Mouse (Mus musculus): ENCODE measurements at regions not wholly inside any gene's neighbourhood (a gene's known extent, or its start where the extent isn't known, plus 50 kb on each side); places are given as distances from the start of the nearest gene placed in this dataset.

DNA sequence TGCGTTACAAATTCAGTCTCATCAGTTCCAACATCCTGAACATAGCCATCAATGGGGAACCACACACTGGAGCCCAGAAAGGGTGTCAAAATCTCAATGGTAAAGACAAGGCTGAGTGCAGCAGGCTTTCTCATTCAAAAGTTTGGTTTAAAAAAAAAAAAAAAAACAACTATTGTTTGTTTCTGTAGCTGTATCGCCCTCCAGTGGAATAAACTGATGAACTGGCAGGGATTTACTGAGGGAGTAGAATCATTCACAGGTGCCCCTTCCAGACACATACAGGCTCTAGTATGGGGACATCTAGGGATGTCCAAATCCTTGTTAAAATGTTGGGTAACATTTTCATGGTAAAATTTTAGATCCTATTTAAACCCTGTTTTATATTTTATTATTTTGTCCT, 361.6 kb upstream of the Lmcd1 start:
- peak; percentile 66 for DNase-seq (ENCODE audit: low read depth)
- TF ChIP-seq CTCF (IDR thresholded peaks at IDR 0.05; ENCODE audit: borderline replicate concordance, extremely low read depth, insufficient read depth, insufficient read length) (peak; percentile 22; the same call in 1 of the 2 replicates), POLR2A (IDR thresholded peaks at IDR 0.05; ENCODE audit: borderline replicate concordance, extremely low read depth, insufficient read depth, insufficient read length, poor library complexity, severe bottlenecking) (no peak)

DNA sequence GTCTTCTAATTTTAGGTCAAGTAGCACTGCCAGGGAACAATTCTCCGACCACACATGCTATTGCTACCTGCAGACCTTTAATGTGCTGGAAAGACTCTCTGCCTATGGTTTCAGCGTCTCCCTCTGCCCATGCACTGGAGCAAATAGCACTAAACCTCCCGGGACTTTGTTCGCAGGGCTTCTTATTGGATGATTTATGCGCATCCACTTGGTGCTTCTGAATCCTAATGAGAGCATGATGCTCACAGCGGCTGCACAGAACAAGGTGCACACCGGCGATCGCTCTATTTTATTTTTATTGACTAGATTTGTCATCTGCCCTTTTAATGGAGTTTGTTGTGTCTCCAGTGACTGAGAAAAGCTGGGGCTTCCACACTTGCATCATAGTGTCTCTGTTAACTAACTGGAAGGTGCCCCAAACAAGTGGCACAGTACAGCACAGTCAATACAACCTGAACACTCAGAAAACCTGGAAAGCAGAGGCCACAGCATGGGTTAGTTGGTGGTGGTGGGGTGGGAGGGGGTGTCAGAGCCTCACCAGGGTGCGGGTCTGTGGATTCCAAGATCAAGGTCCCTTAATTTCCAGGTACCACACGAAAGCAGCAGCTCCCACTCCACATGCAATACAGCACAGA, 359.7 kb upstream of the Lmcd1 start:
- DNase-seq (ENCODE audit: low read depth): peak; percentile 62

DNA sequence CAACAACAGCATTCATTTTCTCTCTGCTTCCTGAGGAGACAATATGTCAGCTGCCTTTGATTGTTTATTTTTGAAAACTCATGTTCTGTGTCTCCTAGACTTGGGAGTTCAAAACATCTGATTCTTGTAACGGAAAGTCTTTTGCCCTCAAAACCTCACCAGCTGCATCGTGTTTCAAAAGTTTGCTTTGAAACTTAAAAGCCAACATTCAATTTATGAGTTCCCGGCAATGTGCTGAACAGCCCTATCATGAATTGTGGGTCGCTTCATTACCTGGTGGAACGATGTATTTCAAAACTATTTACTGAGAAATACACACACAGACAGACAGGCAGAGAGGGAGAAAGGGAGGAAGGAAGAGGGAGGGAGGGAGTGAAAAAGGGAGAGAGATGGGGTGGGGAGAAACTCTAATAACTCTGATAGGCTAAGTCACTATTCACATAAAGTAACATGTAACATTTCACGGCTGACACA, 356.3 kb upstream of the Lmcd1 start:
- DNase-seq (ENCODE audit: low read depth): no peak
- no peak for TF ChIP-seq POLR2A (IDR thresholded peaks at IDR 0.05; ENCODE audit: borderline replicate concordance, extremely low read depth, insufficient read depth, insufficient read length, poor library complexity, severe bottlenecking)
- TF ChIP-seq CTCF (IDR thresholded peaks at IDR 0.05; ENCODE audit: borderline replicate concordance, extremely low read depth, insufficient read depth, insufficient read length): no peak

More for the DNA sequence above, 359.7 kb upstream of the Lmcd1 start:
- TF ChIP-seq CTCF (IDR thresholded peaks at IDR 0.05; ENCODE audit: borderline replicate concordance, extremely low read depth, insufficient read depth, insufficient read length) (no peak), POLR2A (IDR thresholded peaks at IDR 0.05; ENCODE audit: borderline replicate concordance, extremely low read depth, insufficient read depth, insufficient read length, poor library complexity, severe bottlenecking) (no peak)

DNA sequence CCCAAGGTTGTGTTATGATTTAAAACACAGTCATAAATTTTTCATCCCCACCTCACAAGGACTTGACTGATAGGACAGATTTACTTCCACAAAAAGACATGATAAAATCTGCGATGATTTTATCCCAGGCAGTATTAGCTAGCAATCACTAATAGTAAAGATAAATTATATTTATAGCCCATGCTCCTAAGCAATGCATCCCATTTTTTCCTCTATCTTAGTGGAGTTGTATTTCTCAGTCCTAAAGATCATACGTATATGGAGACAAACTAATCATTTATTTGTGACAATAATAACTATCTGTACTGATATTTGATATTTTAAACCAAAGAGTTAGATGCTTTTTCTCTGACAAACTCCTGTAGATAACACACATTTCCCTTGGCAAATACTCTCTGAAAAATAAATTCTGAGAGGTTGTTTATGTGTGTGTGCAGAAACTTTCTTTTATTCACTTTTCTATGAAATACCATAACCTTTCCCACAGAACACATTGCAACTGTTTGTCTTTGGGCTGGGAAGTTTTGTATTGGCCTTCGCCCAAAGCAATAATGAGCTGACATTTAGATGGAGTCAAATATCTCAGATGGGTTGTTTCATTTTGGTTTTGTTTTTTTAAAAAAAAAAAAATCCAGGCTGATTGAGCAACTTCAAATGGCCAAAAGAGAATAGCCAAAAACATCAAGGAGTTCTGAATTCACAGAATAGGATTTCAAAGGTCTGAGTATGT, 355.5 kb upstream of the Lmcd1 start:
- DNase-seq (ENCODE audit: low read depth): no peak
- TF ChIP-seq POLR2A (IDR thresholded peaks at IDR 0.05; ENCODE audit: borderline replicate concordance, extremely low read depth, insufficient read depth, insufficient read length, poor library complexity, severe bottlenecking): no peak
- no peak for TF ChIP-seq CTCF (IDR thresholded peaks at IDR 0.05; ENCODE audit: borderline replicate concordance, extremely low read depth, insufficient read depth, insufficient read length)

DNA sequence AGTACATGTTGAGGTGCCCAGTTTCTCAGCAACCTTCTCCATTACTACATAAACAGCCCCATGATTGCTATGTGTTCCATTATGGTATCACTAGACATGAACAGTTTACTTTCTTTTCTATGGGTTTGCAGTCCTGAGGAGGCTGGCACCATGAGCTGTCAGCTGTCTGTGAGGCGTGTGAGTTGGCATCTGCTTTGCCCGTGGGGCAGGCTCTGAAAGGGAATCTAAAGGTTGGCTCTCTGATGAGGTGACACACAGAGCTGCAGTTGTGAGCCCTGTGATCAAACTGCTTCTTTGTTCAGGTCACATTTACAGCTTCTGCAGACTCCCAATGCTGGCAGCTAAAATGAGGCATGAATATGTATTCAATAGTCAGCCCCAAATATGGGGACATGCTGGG, 341.0 kb upstream of the Lmcd1 start:
- peak; percentile 36 for DNase-seq (ENCODE audit: low read depth)
- TF ChIP-seq CTCF (IDR thresholded peaks at IDR 0.05; ENCODE audit: borderline replicate concordance, extremely low read depth, insufficient read depth, insufficient read length): no peak
- no peak for TF ChIP-seq POLR2A (IDR thresholded peaks at IDR 0.05; ENCODE audit: borderline replicate concordance, extremely low read depth, insufficient read depth, insufficient read length, poor library complexity, severe bottlenecking)

DNA sequence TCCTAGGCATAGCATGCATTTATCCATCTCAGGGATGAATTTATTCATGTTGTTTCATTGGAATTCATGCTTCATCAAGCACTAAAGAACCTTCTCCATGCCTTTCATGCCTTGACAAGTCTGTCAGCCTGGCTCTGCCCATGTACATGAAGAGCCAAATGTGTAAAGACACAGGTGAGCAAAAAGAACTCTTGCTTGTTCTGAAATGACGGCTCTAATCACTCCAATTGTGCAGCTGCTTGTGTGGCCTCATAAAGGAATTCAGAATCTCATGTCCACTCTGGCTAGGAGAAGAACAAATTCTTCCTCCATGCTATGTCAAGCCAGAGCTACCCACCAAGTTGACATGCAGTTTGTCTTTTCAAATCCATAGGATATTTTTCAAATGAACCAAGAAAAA, 319.2 kb upstream of the Lmcd1 start:
- no peak for TF ChIP-seq CTCF (IDR thresholded peaks at IDR 0.05; ENCODE audit: borderline replicate concordance, extremely low read depth, insufficient read depth, insufficient read length)
- no peak for TF ChIP-seq POLR2A (IDR thresholded peaks at IDR 0.05; ENCODE audit: borderline replicate concordance, extremely low read depth, insufficient read depth, insufficient read length, poor library complexity, severe bottlenecking)
- DNase-seq (ENCODE audit: low read depth): peak; percentile 15

DNA sequence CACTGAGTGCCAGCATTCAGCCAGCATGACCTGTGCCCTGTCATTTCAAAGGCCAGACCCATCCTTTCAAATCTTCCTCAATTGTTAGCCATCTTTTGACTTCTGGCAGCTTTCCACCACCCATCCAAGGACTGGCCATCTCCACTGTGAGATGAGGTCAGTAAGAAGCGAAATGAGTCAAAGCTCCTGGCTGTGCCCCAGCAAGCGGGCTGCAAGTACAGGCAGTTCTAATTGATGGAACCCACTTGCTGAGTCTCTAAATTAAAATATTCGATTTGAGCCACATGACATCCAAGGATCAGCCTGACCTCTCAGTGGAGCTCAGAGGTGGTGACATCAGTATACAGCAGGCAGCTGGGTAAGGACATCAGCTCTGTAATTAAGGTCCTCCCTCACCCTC, 307.8 kb upstream of the Lmcd1 start:
- DNase-seq (ENCODE audit: low read depth): peak; percentile 24
- no peak for TF ChIP-seq CTCF (IDR thresholded peaks at IDR 0.05; ENCODE audit: borderline replicate concordance, extremely low read depth, insufficient read depth, insufficient read length)
- no peak for TF ChIP-seq POLR2A (IDR thresholded peaks at IDR 0.05; ENCODE audit: borderline replicate concordance, extremely low read depth, insufficient read depth, insufficient read length, poor library complexity, severe bottlenecking)

DNA sequence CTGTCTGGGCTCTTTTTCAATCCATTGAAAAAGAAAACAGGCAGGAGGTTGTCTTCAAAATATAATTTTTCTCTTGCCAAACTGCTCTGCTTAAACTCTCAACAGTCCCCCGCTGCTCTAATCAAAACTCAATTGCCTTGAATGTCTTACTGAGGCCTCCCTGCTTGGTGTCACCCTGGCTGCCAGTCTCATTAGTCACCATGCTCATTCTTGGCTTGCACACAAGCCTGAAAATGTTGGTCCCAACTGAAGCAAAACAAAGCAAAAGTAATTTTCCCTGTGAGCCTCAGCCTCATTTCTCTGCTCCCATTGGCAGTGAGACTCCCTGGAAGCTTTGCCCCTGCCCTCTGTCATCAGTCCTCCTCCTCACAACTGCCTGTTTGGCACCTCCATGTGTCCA, 288.1 kb upstream of the Lmcd1 start:
- DNase-seq (ENCODE audit: low read depth): peak; percentile 56
- TF ChIP-seq CTCF (IDR thresholded peaks at IDR 0.05; ENCODE audit: borderline replicate concordance, extremely low read depth, insufficient read depth, insufficient read length) (no peak), POLR2A (IDR thresholded peaks at IDR 0.05; ENCODE audit: borderline replicate concordance, extremely low read depth, insufficient read depth, insufficient read length, poor library complexity, severe bottlenecking) (no peak)

DNA sequence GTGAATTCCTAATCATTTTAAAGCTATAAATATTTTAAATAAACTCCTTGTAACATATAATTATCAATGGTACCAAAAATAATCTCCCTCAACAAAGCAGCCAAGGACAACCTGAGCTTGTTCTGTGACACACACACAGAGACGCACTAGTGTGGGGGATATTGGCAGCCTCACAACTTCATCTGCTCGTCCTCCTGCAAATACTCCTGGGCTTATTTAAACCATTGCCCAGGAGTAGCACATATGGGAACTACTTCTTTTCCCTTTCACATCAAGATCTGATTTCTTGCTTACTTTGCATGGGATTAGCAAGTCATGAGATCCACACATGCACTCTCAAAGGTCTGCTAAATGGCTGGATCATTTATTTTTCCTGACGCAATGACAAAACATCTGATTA, 277.7 kb upstream of the Lmcd1 start:
- DNase-seq (ENCODE audit: low read depth): peak; percentile 72

DNA sequence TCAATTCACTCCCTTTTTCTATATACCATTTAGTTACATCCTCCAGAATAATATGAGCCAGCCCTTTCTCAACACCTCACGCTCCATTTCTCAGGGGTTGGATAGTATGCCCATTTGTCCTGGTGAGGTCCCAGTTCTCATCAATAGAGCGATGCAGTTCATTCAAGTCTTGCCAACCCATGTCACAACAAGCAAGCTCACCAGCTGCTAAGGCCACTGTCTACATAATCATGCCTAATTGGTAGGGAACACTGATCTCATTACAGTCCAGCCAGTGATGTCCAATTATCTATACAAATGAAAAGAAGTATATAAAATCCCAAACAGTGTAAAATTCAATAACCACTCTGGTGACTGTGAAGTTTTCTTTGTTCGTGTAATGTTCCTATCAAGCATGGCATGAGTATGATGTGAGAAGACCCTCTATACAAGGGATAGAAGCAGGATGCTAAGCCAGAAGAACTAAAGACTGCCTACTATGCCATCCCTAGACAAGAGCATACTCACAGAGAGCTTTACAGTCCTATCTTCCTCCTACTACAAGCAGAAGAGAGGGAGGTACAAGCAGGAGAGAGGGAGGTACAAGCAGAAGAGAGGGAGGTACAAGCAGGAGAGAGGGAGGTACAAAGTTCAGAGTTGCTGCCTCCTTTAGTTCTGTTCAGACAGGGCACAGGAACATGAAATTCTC, 269.6 kb upstream of the Lmcd1 start:
- DNase-seq (ENCODE audit: low read depth): peak; percentile 93
- TF ChIP-seq CTCF (IDR thresholded peaks at IDR 0.05; ENCODE audit: borderline replicate concordance, extremely low read depth, insufficient read depth, insufficient read length) (no peak), POLR2A (IDR thresholded peaks at IDR 0.05; ENCODE audit: borderline replicate concordance, extremely low read depth, insufficient read depth, insufficient read length, poor library complexity, severe bottlenecking) (no peak)

More for the DNA sequence above, 277.7 kb upstream of the Lmcd1 start:
- TF ChIP-seq POLR2A (IDR thresholded peaks at IDR 0.05; ENCODE audit: borderline replicate concordance, extremely low read depth, insufficient read depth, insufficient read length, poor library complexity, severe bottlenecking) (no peak), CTCF (IDR thresholded peaks at IDR 0.05; ENCODE audit: borderline replicate concordance, extremely low read depth, insufficient read depth, insufficient read length) (no peak)

All from brain, embryonic 14.5 days (tissue).